ENCODE assay signal across 24 mouse cellular contexts in the genomic region with DNA sequence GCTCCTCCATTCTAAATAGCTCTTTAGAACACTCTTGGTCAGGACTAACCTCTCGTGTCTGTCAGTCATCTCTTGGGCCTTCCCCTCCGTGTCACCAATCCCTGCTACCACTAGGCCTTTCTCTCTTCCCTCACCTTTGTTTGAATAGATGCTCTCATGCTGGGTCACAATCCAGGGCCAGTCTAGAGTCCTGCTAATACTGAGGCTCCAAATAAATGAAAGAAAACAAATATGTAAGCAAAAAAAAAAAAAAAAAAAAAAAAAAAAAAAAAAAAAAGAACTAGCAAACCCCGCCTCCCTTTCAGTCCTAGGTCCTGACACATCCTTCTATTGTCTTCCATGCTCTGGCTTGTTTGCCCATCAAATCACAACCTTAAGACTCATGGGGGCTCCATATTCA.
DNase-seq lines count a peak whose midpoint lies in the region; ATAC-seq lines count a peak whose summit lies in the region.
"Had no signal": no experiment of that assay in that cellular context is flagged by ENCODE, and none has a peak within 500 bp of the region (broad histone marks: within the 10 kb centered on the region; RNA-seq: fewer than 3 reads in every experiment).

No protein-coding gene starts in this region.

- 0 out of 2 replicates have a peak overlapping the region, but pooled peaks have one; percentile 12 for H3K27ac ChIP-seq in forebrain, embryonic 10.5 days
- no peak overlapping the region for H3K27ac ChIP-seq in forebrain, embryonic 11.5 days (ENCODE audit: low read depth, low read length)
- H3K27ac ChIP-seq in midbrain, embryonic 15.5 days: no peak overlapping the region
- no peak overlapping the region for H3K27ac ChIP-seq in midbrain, embryonic 11.5 days (ENCODE audit: low read depth, low read length)
- H3K27ac ChIP-seq: embryonic facial prominence, embryonic 13.5 days; embryonic facial prominence, embryonic 15.5 days; forebrain, embryonic 12.5 days had no signal

- ATAC-seq in forebrain, embryonic 11.5 days (replicated peaks; ENCODE audit: low FRiP score): no peak
- peak; percentile 34; the same call in 1 of the 2 replicates for ATAC-seq in midbrain, embryonic 15.5 days (replicated peaks)
- ATAC-seq in midbrain, embryonic 11.5 days (ENCODE audit: low FRiP score): no peak
- ATAC-seq: activated CD4-positive, CD25-positive, alpha-beta regulatory T cell, adult 4 months; CD4-positive, CD25-positive, alpha-beta regulatory T cell, adult 4 months; forebrain, embryonic 14.5 days; forebrain, embryonic 16.5 days; Patski had no signal

- H3K4me3 ChIP-seq in forebrain, embryonic 10.5 days: no peak overlapping the region
- no peak overlapping the region for H3K4me3 ChIP-seq in forebrain, embryonic 11.5 days (ENCODE audit: low read depth, low read length)
- no peak overlapping the region for H3K4me3 ChIP-seq in midbrain, embryonic 15.5 days
- no peak overlapping the region for H3K4me3 ChIP-seq in midbrain, embryonic 11.5 days (ENCODE audit: low read depth, low read length)
- H3K4me3 ChIP-seq: embryonic facial prominence, embryonic 13.5 days; embryonic facial prominence, embryonic 15.5 days; erythroblast, embryonic 14.5 days; forebrain, embryonic 12.5 days had no signal

- 83% methylated on average over 3 of the region's 3 CpGs for WGBS in forebrain, embryonic 10.5 days
- WGBS in forebrain, embryonic 11.5 days: 90% methylated on average over 3 of the region's 3 CpGs
- 76% methylated on average over 3 of the region's 3 CpGs for WGBS in midbrain, embryonic 15.5 days
- WGBS in midbrain, embryonic 11.5 days: 89% methylated on average over 3 of the region's 3 CpGs

- no peaks in the 10 kb centered on the region for H3K27me3 ChIP-seq in forebrain, embryonic 10.5 days (ENCODE audit: poor library complexity, severe bottlenecking)
- no peaks in the 10 kb centered on the region for H3K27me3 ChIP-seq in forebrain, embryonic 11.5 days (ENCODE audit: control insufficient read depth, insufficient read depth, low read length)
- H3K27me3 ChIP-seq in midbrain, embryonic 15.5 days (replicated peaks): no peaks in the 10 kb centered on the region
- H3K27me3 ChIP-seq in midbrain, embryonic 11.5 days (ENCODE audit: control insufficient read depth, insufficient read depth, low read length): no peaks in the 10 kb centered on the region
- H3K27me3 ChIP-seq: embryonic facial prominence, embryonic 13.5 days; embryonic facial prominence, embryonic 15.5 days; forebrain, embryonic 12.5 days; Patski had no signal

- 0 out of 2 replicates have a peak, but pooled peaks cover 7% of the 10 kb centered on the region for H3K4me1 ChIP-seq in forebrain, embryonic 10.5 days
- 0 out of 2 replicates have a peak, but pooled peaks cover 2% of the 10 kb centered on the region for H3K4me1 ChIP-seq in forebrain, embryonic 11.5 days (replicated peaks; ENCODE audit: control insufficient read depth, insufficient read depth, low read length)
- H3K4me1 ChIP-seq in midbrain, embryonic 15.5 days: 0 out of 2 replicates have a peak, but pooled peaks cover 7% of the 10 kb centered on the region
- H3K4me1 ChIP-seq in midbrain, embryonic 11.5 days (ENCODE audit: control insufficient read depth, insufficient read depth, low read length): no peaks in the 10 kb centered on the region
- H3K4me1 ChIP-seq: embryonic facial prominence, embryonic 13.5 days; embryonic facial prominence, embryonic 15.5 days had no signal

- H3K4me2 ChIP-seq in forebrain, embryonic 11.5 days (ENCODE audit: low read depth, low read length, severe bottlenecking): no peak overlapping the region
- no peak overlapping the region for H3K4me2 ChIP-seq in midbrain, embryonic 15.5 days
- no peak overlapping the region for H3K4me2 ChIP-seq in midbrain, embryonic 11.5 days
- H3K4me2 ChIP-seq: embryonic facial prominence, embryonic 13.5 days; embryonic facial prominence, embryonic 15.5 days; forebrain, embryonic 12.5 days had no signal

- peaks cover 8% of the 10 kb centered on the region; the same call in 1 of the 2 replicates for H3K9me3 ChIP-seq in forebrain, embryonic 10.5 days
- H3K9me3 ChIP-seq in forebrain, embryonic 11.5 days (ENCODE audit: control insufficient read depth, low read length): no peaks in the 10 kb centered on the region
- no peaks in the 10 kb centered on the region for H3K9me3 ChIP-seq in midbrain, embryonic 15.5 days
- H3K9me3 ChIP-seq in midbrain, embryonic 11.5 days (ENCODE audit: control insufficient read depth, low read length): no peaks in the 10 kb centered on the region
- H3K9me3 ChIP-seq: embryonic facial prominence, embryonic 13.5 days; embryonic facial prominence, embryonic 15.5 days had no signal

- no peak overlapping the region for H3K9ac ChIP-seq in forebrain, embryonic 11.5 days (ENCODE audit: low read length)
- no peak overlapping the region for H3K9ac ChIP-seq in midbrain, embryonic 15.5 days
- no peak overlapping the region for H3K9ac ChIP-seq in midbrain, embryonic 11.5 days (ENCODE audit: low read length)
- H3K9ac ChIP-seq: embryonic facial prominence, embryonic 13.5 days; embryonic facial prominence, embryonic 15.5 days; forebrain, embryonic 12.5 days had no signal

- DNase-seq in forebrain, embryonic 10.5 days (ENCODE audit: extremely low spot score, low spot score): no peak
- DNase-seq in forebrain, embryonic 11.5 days (ENCODE audit: low spot score): no peak
- DNase-seq in midbrain, embryonic 11.5 days (ENCODE audit: low spot score, missing footprints): no peak
- no peak for DNase-seq in adrenal gland, postnatal 10 days
- DNase-seq: adrenal gland, adult 8-10 months; adrenal gland, postnatal 25 days; B cell, adult 2 months; cerebellum, adult 11 months; cerebellum, adult 18-20 months; cerebellum, adult 8-10 months; cerebellum, adult 9-11 months; cerebellum, postnatal 14 days; embryo, embryonic 11 days had no signal

- peaks cover 23% of the 10 kb centered on the region for H3K36me3 ChIP-seq in forebrain, embryonic 10.5 days (replicated peaks)
- H3K36me3 ChIP-seq in forebrain, embryonic 11.5 days (ENCODE audit: control insufficient read depth, insufficient read depth, low read length): peaks cover 3% of the 10 kb centered on the region; the same call in 1 of the 2 replicates
- H3K36me3 ChIP-seq in midbrain, embryonic 15.5 days (replicated peaks): no peaks in the 10 kb centered on the region
- peaks cover 5% of the 10 kb centered on the region; the same call in 1 of the 2 replicates for H3K36me3 ChIP-seq in midbrain, embryonic 11.5 days (ENCODE audit: control insufficient read depth, insufficient read depth, low read length)
- H3K36me3 ChIP-seq: embryonic facial prominence, embryonic 13.5 days; embryonic facial prominence, embryonic 15.5 days; G1E had no signal
